Mouse (Mus musculus) forebrain, embryonic 16.5 days (tissue): ENCODE measurements at regions not wholly inside any gene's neighbourhood (a gene's known extent, or its start where the extent isn't known, plus 50 kb on each side); places are given as distances from the start of the nearest gene placed in this dataset.
"Not testable (repeated sequence)": the region's sequence is repeated elsewhere in the genome, so short reads cannot be mapped to it uniquely, and the experiment has no call there.

Experiments used
- ATAC-seq: fragments of 200-750 bp; cut with Nextera tagmentation; 2 replicates; pipeline ENCODE4 v1.8.0; 2017; ENCODE audit warnings: mild to moderate bottlenecking, moderate library complexity
- H3K27ac ChIP-seq: fragments of 300-500 bp; sonication (generic); 2 replicates; pipeline ENCODE4 v1.5.1; 2014; ENCODE audit warnings: low read length, control low read depth
- H3K27me3 ChIP-seq: fragments of 300-500 bp; sonication (generic); replicated peaks from 2 replicates; pipeline ENCODE4 v1.6.1; 2014; ENCODE audit warnings: low read length; ENCODE audit not compliant: control insufficient read depth, insufficient read depth
- H3K36me3 ChIP-seq: fragments of 300-500 bp; sonication (generic); 2 replicates; pipeline ENCODE4 v1.6.1; 2014; ENCODE audit not compliant: control insufficient read depth, insufficient read depth
- H3K4me1 ChIP-seq: fragments of 300-500 bp; sonication (generic); replicated peaks from 2 replicates; pipeline ENCODE4 v1.6.1; 2014; ENCODE audit warnings: low read length; ENCODE audit not compliant: control insufficient read depth, insufficient read depth
- H3K4me2 ChIP-seq: fragments of 300-500 bp; sonication (generic); 2 replicates; pipeline ENCODE4 v1.6.1; 2014; ENCODE audit warnings: mild to moderate bottlenecking, low read length, control low read depth
- H3K4me3 ChIP-seq: fragments of 300-500 bp; sonication (generic); replicated peaks from 2 replicates; pipeline ENCODE4 v1.5.1; 2014; ENCODE audit warnings: mild to moderate bottlenecking, low read length, control low read depth
- H3K9ac ChIP-seq: fragments of 300-500 bp; sonication (generic); replicated peaks from 2 replicates; pipeline ENCODE4 v1.6.1; 2014; ENCODE audit warnings: low read depth, low read length, control low read depth
- H3K9me3 ChIP-seq: fragments of 300-500 bp; sonication (generic); 2 replicates; pipeline ENCODE4 v1.6.1; 2016; ENCODE audit warnings: low read length; ENCODE audit not compliant: control insufficient read depth
- WGBS: fragments of 180-500 bp; shearing (Covaris S2); extraction: QIAGEN DNeasy Blood & Tissue Kit; methylation state at CpG from one replicate; pipeline ENCODE4 v1.1.7; 2014; 5-methylcytosine and 5-hydroxymethylcytosine counted together

DNA sequence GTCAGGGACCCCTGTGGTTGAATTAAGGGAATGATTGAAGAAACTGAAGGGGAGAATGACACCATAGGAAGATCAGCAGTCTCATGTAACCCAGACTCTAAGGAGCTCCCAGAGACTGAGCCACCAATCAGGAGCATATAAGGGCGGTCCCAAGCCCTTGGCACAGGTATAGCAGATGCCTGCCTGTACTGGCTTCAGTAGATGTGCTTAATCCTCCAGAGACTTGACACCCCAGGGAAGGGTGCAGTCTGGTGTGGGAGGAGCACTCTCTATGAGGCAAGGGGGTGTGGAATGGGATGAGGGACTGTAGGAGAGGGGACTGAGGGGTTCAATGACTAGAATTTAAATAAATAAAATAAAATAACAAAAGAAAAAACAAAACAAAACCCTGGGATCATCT is 298.7 kb downstream of the Ppp1r3a start:
- 91% methylated on average over 1 of the region's 1 CpGs for WGBS
- Histone ChIP-seq H3K9ac (no peak overlapping the region), H3K36me3 (no peaks in the 10 kb centered on the region), H3K4me1 (no peaks in the 10 kb centered on the region), H3K4me2 (no peak overlapping the region), H3K9me3 (no peaks in the 10 kb centered on the region), H3K27me3 (no peaks in the 10 kb centered on the region), H3K4me3 (no peak overlapping the region), H3K27ac (no peak overlapping the region)
- no peak for ATAC-seq

DNA sequence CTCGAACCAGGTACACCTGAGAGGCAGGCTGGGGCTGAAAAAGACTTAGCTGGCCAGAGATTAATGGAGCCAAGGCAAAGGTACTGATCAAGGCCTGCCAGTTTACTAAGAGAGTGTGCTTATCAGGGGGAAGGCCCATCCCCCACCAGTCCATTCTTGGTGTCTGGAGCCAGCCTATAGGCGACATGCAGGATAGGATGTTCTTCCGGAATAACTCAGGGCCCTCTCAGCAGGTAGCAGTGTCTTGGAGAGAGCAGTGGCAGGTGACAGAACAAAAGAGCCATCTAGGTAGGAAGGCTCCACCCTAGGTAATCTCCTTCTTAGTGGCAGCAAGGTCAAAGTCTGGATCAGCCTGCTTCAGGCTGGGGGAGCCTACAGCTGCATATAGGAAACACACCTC is 301.8 kb downstream of the Ppp1r3a start:
- H3K9me3 ChIP-seq, H3K36me3 ChIP-seq, H3K4me3 ChIP-seq, H3K4me1 ChIP-seq, H3K27me3 ChIP-seq, H3K27ac ChIP-seq, H3K4me2 ChIP-seq, ATAC-seq, H3K9ac ChIP-seq: not testable (repeated sequence)
- 84% methylated on average over 3 of the region's 3 CpGs for WGBS

DNA sequence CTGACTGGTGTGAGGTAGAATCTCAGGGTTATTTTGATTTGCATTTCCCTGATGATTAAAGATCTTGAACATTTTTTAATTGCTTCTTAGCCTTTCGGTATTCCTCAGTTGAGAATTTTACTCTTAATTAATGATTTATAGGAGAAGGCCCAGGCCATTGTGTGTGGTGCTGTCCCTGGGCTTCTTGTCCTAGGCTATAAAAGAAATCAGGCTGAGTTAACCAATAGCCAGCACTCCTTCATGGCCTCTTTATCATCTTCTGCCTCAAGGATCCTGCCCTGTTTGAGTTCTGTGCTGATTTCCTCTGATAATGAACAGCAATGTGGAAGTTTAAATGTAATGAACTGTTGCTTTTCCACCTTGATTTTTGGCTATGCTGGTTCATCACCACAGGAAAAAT is 323.3 kb downstream of the Ppp1r3a start:
- ATAC-seq = no peak
- WGBS = 83% methylated on average over 1 of the region's 1 CpGs

DNA sequence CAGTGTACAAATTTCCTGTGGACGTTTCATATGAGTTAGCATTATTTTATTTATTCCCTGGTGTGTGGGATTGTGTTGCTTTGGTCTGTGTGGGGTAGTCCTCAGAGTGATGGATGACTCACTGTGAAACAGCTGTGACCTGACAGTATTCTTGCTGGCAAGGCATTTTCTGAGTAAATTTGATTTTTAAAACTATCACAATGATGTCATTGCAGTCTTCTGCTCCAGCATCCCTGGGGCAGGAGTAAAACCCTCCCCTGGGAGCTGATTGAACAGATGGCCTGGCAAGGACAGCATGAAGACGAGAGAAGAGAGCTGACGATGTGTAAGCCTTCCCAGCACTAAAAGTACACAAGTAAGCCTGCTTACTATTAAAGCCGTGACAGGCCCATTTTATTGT is 345.3 kb downstream of the Ppp1r3a start:
- H3K4me1 ChIP-seq = no peaks in the 10 kb centered on the region
- H3K27ac ChIP-seq = no peak overlapping the region
- no peak overlapping the region for H3K4me3 ChIP-seq
- H3K4me2 ChIP-seq = no peak overlapping the region
- no peaks in the 10 kb centered on the region for H3K27me3 ChIP-seq
- no peaks in the 10 kb centered on the region for H3K9me3 ChIP-seq
- peak; percentile 93 for ATAC-seq
- 41% methylated on average over 4 of the region's 4 CpGs for WGBS
- H3K9ac ChIP-seq = no peak overlapping the region
- H3K36me3 ChIP-seq = no peaks in the 10 kb centered on the region

More for the DNA sequence above, 323.3 kb downstream of the Ppp1r3a start:
- Histone ChIP-seq H3K36me3 (no peaks in the 10 kb centered on the region), H3K27me3 (no peaks in the 10 kb centered on the region), H3K27ac (no peak overlapping the region), H3K4me2 (no peak overlapping the region), H3K9me3 (no peaks in the 10 kb centered on the region), H3K9ac (no peak overlapping the region), H3K4me1 (no peaks in the 10 kb centered on the region), H3K4me3 (no peak overlapping the region)

DNA sequence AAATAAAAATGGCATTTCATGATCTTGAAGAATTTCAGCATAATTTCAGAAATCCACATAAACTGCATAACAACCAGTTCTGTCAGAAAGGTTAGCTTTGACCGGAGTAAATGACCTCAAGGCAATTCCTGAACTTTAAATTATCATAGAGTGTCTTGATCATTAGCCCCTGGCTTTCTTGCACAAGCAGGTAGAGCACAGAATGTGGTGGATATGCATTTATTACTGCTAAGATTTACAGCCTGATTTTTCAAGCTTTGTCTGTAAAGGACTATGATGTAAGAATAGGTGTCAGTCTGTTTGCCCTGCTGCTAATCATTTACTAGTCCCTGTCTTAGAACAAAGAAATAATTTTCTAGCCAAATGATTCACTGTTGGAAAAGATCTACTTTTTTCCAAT is 347.3 kb downstream of the Ppp1r3a start:
- H3K4me1 ChIP-seq = no peaks in the 10 kb centered on the region
- H3K9me3 ChIP-seq = no peaks in the 10 kb centered on the region
- no peak for ATAC-seq
- no peak overlapping the region for H3K4me2 ChIP-seq
- H3K36me3 ChIP-seq = no peaks in the 10 kb centered on the region
- 89% methylated on average over 1 of the region's 1 CpGs for WGBS
- no peak overlapping the region for H3K9ac ChIP-seq
- H3K27me3 ChIP-seq = no peaks in the 10 kb centered on the region
- no peak overlapping the region for H3K4me3 ChIP-seq
- H3K27ac ChIP-seq = no peak overlapping the region

DNA sequence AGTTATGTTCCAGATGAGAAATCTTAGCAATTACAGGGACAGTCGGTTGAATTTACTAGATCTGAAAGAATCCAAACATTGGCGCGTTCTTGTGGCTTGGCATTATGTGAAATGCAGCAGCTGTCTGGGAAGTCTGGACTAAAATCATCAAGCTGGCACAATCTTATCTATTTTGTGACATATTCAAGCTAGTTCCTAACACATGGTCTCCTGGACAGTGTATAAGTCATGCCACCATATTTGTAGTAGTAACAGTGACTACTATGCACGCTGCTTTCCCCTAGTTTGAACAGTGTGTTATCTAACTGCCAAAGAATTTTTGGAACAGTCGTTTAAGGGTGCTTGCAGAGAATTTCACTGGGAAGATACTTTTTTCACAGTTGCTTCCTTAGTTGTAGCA is 396.8 kb downstream of the Ppp1r3a start:
- no peak overlapping the region for H3K4me2 ChIP-seq
- H3K27me3 ChIP-seq = no peaks in the 10 kb centered on the region
- H3K9me3 ChIP-seq = no peaks in the 10 kb centered on the region
- H3K27ac ChIP-seq = no peak overlapping the region
- no peaks in the 10 kb centered on the region for H3K36me3 ChIP-seq
- H3K4me3 ChIP-seq = no peak overlapping the region
- H3K9ac ChIP-seq = no peak overlapping the region
- WGBS = 64% methylated on average over 5 of the region's 5 CpGs
- peak; percentile 85 for ATAC-seq
- H3K4me1 ChIP-seq = no peaks in the 10 kb centered on the region
